Mouse (Mus musculus) C2C12 (cell line): ENCODE results near the gene Acan. TPM values are rescaled to one million over a fixed set of nuclear protein-coding genes. Genes with fewer than 3 reads are reported as not detected.
A peak's percentile ranks its signal among the peaks of the same experiment; 100 is the strongest.

ENCODE experiments used
- H3K27me3 ChIP-seq: one replicate; pipeline ENCODE4 v1.6.1; 2011; ENCODE audit not compliant: control insufficient read depth, insufficient read depth, insufficient read length
- H3K36me3 ChIP-seq: one replicate; pipeline ENCODE4 v1.6.1; 2011; ENCODE audit not compliant: control insufficient read depth, insufficient read depth
- H3K4me3 ChIP-seq: one replicate; pipeline ENCODE4 v1.5.1; 2011; ENCODE audit warnings: mild to moderate bottlenecking, control low read depth; ENCODE audit not compliant: poor library complexity, insufficient read depth, severe bottlenecking
- H3K79me2 ChIP-seq: one replicate; pipeline ENCODE4 v1.6.1; 2011; ENCODE audit not compliant: control insufficient read depth, insufficient read depth
- H3K79me3 ChIP-seq: one replicate; pipeline ENCODE4 v1.6.1; 2011; ENCODE audit warnings: low read depth, control low read depth
- H3ac ChIP-seq: one replicate; pipeline ENCODE3; 2011; ENCODE audit warnings: low read depth; ENCODE audit not compliant: control insufficient read depth, insufficient read length
- CEBPB ChIP-seq: IDR thresholded peaks from one replicate; pipeline ENCODE4 v1.6.1; 2011; ENCODE audit warnings: low read depth, mild to moderate bottlenecking, control low read depth, moderate library complexity
- CTCF ChIP-seq: IDR thresholded peaks from one replicate; pipeline ENCODE4 v1.5.1; 2011; ENCODE audit not compliant: control insufficient read depth, insufficient read depth, insufficient read length
- FOSL1 ChIP-seq: IDR thresholded peaks from one replicate; pipeline ENCODE4 v1.8.0; 2011; ENCODE audit warnings: mild to moderate bottlenecking, low read length; ENCODE audit not compliant: poor library complexity, insufficient read depth, severe bottlenecking
- MAX ChIP-seq: IDR thresholded peaks from one replicate; pipeline ENCODE4 v1.6.1; 2011; ENCODE audit warnings: mild to moderate bottlenecking, control low read depth
- MYOD1 ChIP-seq: IDR thresholded peaks from one replicate; pipeline ENCODE4 v1.6.1; 2011; ENCODE audit warnings: low read depth; ENCODE audit not compliant: control insufficient read depth, insufficient read length
- MYOG ChIP-seq: IDR thresholded peaks from one replicate; pipeline ENCODE4 v1.6.1; 2011; ENCODE audit not compliant: control insufficient read depth, insufficient read length; ENCODE audit errors: extremely low read depth
- USF1 ChIP-seq: IDR thresholded peaks from one replicate; pipeline ENCODE4 v1.6.1; 2011; ENCODE audit warnings: low read depth, mild to moderate bottlenecking, control low read depth, moderate library complexity
- polyA plus RNA-seq: library from polyadenylated mRNA; unstranded; fragments of >200 nt; fragmentation: generic; extraction: Trizol; gene quantifications from one replicate; pipeline ENCODE4 v1.2.1, GENCODE M21; 2012; ENCODE audit warnings: missing spikeins

Gene Acan
- polyA plus RNA-seq, 1 experiment, result 0.01 TPM

DNA sequence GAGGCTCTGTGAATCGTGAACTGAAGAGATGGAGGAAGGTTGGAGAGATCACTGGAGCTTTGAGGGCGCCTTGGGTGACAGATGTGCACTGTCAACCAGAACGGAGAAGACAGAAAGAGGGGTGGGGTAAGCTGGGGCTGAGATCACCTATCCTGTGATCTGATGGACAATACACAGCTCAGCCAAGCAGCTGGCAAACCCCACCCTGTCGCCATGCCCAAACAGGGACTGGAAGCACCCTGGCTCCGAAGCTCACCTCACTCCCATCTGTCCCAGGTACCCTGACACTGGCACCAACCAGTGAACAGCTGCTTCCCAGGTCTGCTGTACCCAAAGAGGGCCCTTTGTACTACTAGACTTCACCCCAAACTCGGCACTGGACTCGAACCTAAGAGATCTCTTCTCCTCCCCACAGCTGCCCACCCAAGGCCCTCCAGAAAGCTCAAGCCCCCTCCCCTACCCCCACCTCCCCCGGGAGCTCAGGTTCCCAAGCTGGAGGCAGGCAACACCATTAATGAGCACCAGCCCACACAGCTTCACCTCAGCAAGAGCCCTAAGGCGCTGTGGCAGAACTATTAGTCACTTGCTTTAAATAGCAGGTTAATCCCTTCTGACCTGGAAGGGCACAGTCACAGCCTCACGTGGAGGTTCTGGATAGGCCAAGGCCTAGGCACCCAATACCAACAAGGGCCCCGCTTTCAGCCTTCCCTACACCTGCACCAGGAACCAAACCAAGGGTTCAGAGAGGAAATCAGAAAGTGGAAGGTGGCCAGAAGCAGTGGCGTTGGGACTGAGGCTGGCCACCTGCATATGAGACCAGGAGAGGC, 93.9 kb downstream of the Acan start:
- H3K79me2 ChIP-seq, result peaks cover 32% of the 10 kb centered on the region
- peaks cover 13% of the 10 kb centered on the region for H3K79me3 ChIP-seq
- peaks cover 23% of the 10 kb centered on the region for H3K36me3 ChIP-seq
- no peaks in the 10 kb centered on the region for H3K27me3 ChIP-seq
- H3ac ChIP-seq, result no peak overlapping the region
- TF ChIP-seq FOSL1 (no peak), CTCF (no peak), MAX (peak; percentile 32), CEBPB (no peak), USF1 (peak; percentile 29), MYOD1 (no peak), MYOG (no peak)
- peak overlapping the region; percentile 52 for H3K4me3 ChIP-seq

DNA sequence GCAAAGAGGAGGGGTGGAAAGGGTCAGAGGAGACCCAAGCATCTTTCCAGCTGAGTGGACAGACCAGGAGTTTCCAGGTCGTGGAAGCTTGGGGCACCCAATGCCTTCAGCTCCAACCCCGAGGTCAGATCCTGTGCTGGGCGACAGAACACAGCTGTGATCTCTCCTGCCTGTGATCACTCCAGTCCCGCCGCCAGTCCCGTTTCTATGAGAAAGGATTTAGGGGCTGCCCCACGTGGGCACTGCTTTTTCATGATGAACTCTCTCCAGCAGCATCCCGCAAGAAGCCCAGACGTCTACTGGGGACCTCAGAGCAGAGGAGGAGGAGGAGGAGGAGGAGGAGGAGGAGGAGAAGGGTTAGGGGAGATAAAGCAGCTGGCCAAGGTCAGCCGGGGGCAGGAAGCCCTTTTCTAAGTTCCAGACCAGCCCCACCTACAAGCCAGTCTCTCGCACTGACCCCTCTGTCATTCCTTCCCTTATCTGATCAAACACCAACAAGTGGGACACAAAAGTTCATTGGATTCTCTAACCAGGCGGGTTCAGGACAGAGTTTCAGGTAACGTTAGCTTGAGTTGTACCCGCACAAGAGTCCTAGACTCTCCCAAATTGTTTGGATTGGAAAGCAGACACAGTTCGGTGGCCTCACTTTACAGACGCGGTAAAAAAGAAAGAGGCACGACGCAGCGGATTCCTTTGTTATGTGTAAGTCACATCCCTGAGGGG, 94.8 kb downstream of the Acan start:
- peak overlapping the region; percentile 52 for H3K4me3 ChIP-seq
- no peak for TF ChIP-seq CTCF
- TF ChIP-seq USF1, result no peak
- no peak for TF ChIP-seq FOSL1
- no peak for TF ChIP-seq MAX
- TF ChIP-seq MYOG, result no peak
- TF ChIP-seq CEBPB, result no peak
- TF ChIP-seq MYOD1, result no peak
- H3K27me3 ChIP-seq, result no peaks in the 10 kb centered on the region
- H3K36me3 ChIP-seq, result peaks cover 15% of the 10 kb centered on the region
- peaks cover 32% of the 10 kb centered on the region for H3K79me2 ChIP-seq
- peak overlapping the region; percentile 39 for H3ac ChIP-seq
- peaks cover 13% of the 10 kb centered on the region for H3K79me3 ChIP-seq

DNA sequence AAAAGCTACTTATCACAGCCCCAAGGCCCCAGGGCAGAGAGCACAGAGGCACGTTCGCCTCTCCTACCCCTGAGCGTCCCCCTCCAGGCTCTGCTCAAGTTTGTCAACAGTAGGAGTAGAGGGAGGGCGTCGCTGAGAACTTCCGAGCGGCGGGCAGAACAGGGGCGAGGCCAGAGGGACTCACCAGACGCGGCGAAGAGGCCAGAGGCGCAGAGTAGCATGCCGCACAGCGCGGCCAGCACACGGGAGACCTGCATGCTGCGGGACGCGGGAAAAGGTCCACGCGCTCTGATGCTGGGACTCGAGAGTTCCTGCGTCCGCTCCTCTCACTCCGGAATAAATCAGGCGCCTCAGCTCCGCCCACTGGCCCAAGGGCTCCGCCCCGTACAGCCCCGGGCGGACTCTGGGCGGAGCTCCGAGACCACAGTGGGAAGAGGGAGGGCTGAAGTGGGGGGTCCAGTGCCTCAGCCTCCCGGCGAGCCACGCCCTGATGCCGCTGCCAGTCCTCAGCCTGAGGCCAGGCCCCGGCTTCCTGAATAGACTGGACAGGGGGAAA, 95.5 kb downstream of the Acan start, which contains the start of gene Mfge8:
Gene Mfge8, minus strand, starts transcription at position 350 of the 556 bp plus-strand sequence.
- H3K79me2 ChIP-seq, result peaks cover 32% of the 10 kb centered on the region
- H3K36me3 ChIP-seq, result peaks cover 8% of the 10 kb centered on the region
- no peak for TF ChIP-seq FOSL1
- TF ChIP-seq CEBPB, result no peak
- TF ChIP-seq CTCF, result no peak
- no peak for TF ChIP-seq USF1
- no peak for TF ChIP-seq MYOD1
- TF ChIP-seq MYOG, result no peak
- no peak for TF ChIP-seq MAX
- no peaks in the 10 kb centered on the region for H3K27me3 ChIP-seq
- H3K79me3 ChIP-seq, result peaks cover 13% of the 10 kb centered on the region
- peak within 1 kb of the TSS; percentile 52 for H3K4me3 ChIP-seq
- peak within 1 kb of the TSS; percentile 68 for H3ac ChIP-seq

DNA sequence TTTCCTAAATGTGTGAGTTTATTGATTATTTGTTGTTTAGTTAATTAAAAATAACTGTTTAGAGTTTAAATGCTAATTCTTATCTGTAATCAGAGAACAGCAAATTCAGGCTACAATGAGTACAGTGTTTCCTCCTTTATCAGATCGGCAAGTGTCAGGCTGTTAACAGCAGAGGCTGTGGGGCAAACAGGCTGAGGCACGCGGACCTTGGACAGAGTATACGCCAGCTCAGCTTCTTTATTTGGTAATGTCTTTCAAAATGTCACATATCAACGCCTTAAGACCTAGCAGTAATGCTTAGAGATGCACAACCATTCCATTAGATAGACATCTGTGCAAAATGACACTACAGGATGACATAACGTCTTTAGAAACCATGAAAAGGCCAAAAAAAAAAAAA, 96.2 kb downstream of the Acan start:
- H3K4me3 ChIP-seq, result no peak overlapping the region
- H3K79me3 ChIP-seq, result peaks cover 13% of the 10 kb centered on the region
- no peak for TF ChIP-seq CEBPB
- no peak for TF ChIP-seq MAX
- TF ChIP-seq MYOG, result no peak
- no peak for TF ChIP-seq FOSL1
- TF ChIP-seq CTCF, result no peak
- no peak for TF ChIP-seq USF1
- TF ChIP-seq MYOD1, result no peak
- H3K36me3 ChIP-seq, result peaks cover 5% of the 10 kb centered on the region
- no peak overlapping the region for H3ac ChIP-seq
- H3K79me2 ChIP-seq, result peaks cover 32% of the 10 kb centered on the region
- H3K27me3 ChIP-seq, result no peaks in the 10 kb centered on the region

DNA sequence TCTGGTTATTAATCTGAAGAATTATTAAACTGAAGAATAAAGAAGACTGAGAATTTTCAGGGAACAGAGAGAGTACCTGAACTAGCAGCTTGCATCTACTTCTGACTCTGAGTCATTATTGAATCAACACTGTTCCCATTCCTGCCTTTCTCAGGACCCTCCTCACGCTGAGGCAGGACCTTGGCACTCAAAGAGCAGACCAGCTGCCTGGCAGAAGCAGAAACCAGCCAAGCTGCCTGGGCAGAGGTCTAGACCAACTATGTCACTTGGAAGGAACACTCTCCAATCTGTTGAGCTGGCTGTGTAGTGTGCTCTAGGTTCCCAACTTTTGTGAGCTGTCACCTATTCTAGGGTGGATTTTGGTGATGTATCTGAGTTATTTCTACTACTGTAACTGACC, 106.1 kb downstream of the Acan start:
- H3K4me3 ChIP-seq, result no peak overlapping the region
- no peak overlapping the region for H3ac ChIP-seq
- TF ChIP-seq FOSL1 (no peak), MYOD1 (no peak), MAX (no peak), CEBPB (no peak), CTCF (no peak), USF1 (no peak), MYOG (no peak)
- H3K27me3 ChIP-seq, result no peaks in the 10 kb centered on the region
- H3K36me3 ChIP-seq, result no peaks in the 10 kb centered on the region
- H3K79me3 ChIP-seq, result no peaks in the 10 kb centered on the region
- no peaks in the 10 kb centered on the region for H3K79me2 ChIP-seq

Other genes with a start within 250 kb of the Acan start
- 13.1 TPM for gene Det1, start 206.2 kb upstream of the Acan start, polyA plus RNA-seq
- gene Aen, start 157.6 kb upstream of the Acan start, polyA plus RNA-seq, result 77.7 TPM
- 5.3 TPM for gene Isg20, start 140.1 kb upstream of the Acan start, polyA plus RNA-seq
- gene Hapln3, start 77.5 kb downstream of the Acan start, polyA plus RNA-seq, result 0.18 TPM
- gene Mfge8, start 95.6 kb downstream of the Acan start, polyA plus RNA-seq, result 350 TPM
- 28.3 TPM for gene Abhd2, start 219.7 kb downstream of the Acan start, polyA plus RNA-seq